Mouse (Mus musculus) MEL (cell line): ENCODE results near the gene Hnrnpl. TPM values are rescaled to one million over a fixed set of nuclear protein-coding genes. Genes with fewer than 3 reads are reported as not detected.

Experiments
- DNase-seq: peaks from one replicate; pipeline ENCODE4 v3.0.0; 2011; ENCODE audit warnings: low read depth, low spot score
- H3K27ac ChIP-seq: 2 replicates; pipeline ENCODE4 v1.5.1; 2012; ENCODE audit warnings: low read depth, mild to moderate bottlenecking, control low read depth, low read length, moderate library complexity; ENCODE audit not compliant: control insufficient read depth
- H3K27me3 ChIP-seq, 2 experiments: fragments of 150-350 bp in 1 of 2; sonication (generic) in 1 of 2; 2 replicates each; pipeline ENCODE4 v1.6.1; 2012; ENCODE audit warnings: low read length in 2 of 2, mild to moderate bottlenecking in 2 of 2, improper control_type of control experiment in 1 of 2, moderate library complexity in 1 of 2; ENCODE audit not compliant: insufficient read depth in 2 of 2, control insufficient read depth in 1 of 2
- H3K36me3 ChIP-seq, 2 experiments: 2 replicates each; pipeline ENCODE4 v1.6.1; 2012 to 2014; ENCODE audit warnings: low read length in 2 of 2, improper control_type of control experiment in 1 of 2, inconsistent platforms in 1 of 2, mild to moderate bottlenecking in 1 of 2; ENCODE audit not compliant: insufficient read depth in 2 of 2, control insufficient read depth in 1 of 2
- H3K4me1 ChIP-seq, 2 experiments: fragments of 150-350 bp in 1 of 2; sonication (generic) in 1 of 2; 2 replicates each; pipeline ENCODE4 v1.6.1; 2012; ENCODE audit warnings: low read length in 2 of 2, improper control_type of control experiment in 1 of 2, mild to moderate bottlenecking in 1 of 2; ENCODE audit not compliant: insufficient read depth in 2 of 2, control insufficient read depth in 1 of 2
- H3K4me3 ChIP-seq, 2 experiments: fragments of 150-350 bp in 1 of 2; sonication (generic) in 1 of 2; 2 replicates each; pipeline ENCODE4 v1.5.1; 2012; ENCODE audit warnings: low read depth in 2 of 2, low read length in 2 of 2, mild to moderate bottlenecking in 2 of 2, moderate library complexity in 2 of 2, control low read depth in 1 of 2, improper control_type of control experiment in 1 of 2; ENCODE audit not compliant: control insufficient read depth in 1 of 2, insufficient read depth in 1 of 2
- H3K79me2 ChIP-seq: 2 replicates; pipeline ENCODE4 v1.6.1; 2012; ENCODE audit warnings: mild to moderate bottlenecking, low read length, moderate library complexity; ENCODE audit not compliant: control insufficient read depth, poor library complexity, insufficient read depth
- H3K9ac ChIP-seq: 2 replicates; pipeline ENCODE4 v1.6.1; 2012; ENCODE audit warnings: low read depth, mild to moderate bottlenecking, control low read depth, low read length, moderate library complexity; ENCODE audit not compliant: control insufficient read depth, poor library complexity, severe bottlenecking
- H3K9me3 ChIP-seq: fragments of 150-350 bp; sonication (generic); replicated peaks from 2 replicates; pipeline ENCODE4 v1.6.1; 2012; ENCODE audit warnings: mild to moderate bottlenecking, low read length, improper control_type of control experiment, moderate library complexity; ENCODE audit not compliant: insufficient read depth
- GABPA ChIP-seq: IDR thresholded peaks from 2 replicates; pipeline ENCODE4 v1.6.1; 2012; ENCODE audit warnings: low read depth, mild to moderate bottlenecking, inconsistent platforms, low read length, improper control_type of control experiment, moderate library complexity
- MAZ ChIP-seq: IDR thresholded peaks from 2 replicates; pipeline ENCODE4 v1.6.1; 2012; ENCODE audit warnings: low read depth, mild to moderate bottlenecking, inconsistent platforms, low read length, improper control_type of control experiment
- MXI1 ChIP-seq: IDR thresholded peaks from 2 replicates; pipeline ENCODE4 v1.6.1; 2011; ENCODE audit warnings: mild to moderate bottlenecking, low read depth, low read length, improper control_type of control experiment
- MYC ChIP-seq: IDR thresholded peaks from 2 replicates; pipeline ENCODE4 v1.6.1; 2011; ENCODE audit warnings: low read depth, mild to moderate bottlenecking, low read length, improper control_type of control experiment, moderate library complexity
- POLR2AphosphoS5 ChIP-seq: IDR thresholded peaks from 2 replicates; pipeline ENCODE4 v1.6.1; 2012; ENCODE audit warnings: low read depth, borderline replicate concordance, mild to moderate bottlenecking, inconsistent platforms, low read length, moderate library complexity, mixed read lengths
- RAD21 ChIP-seq: IDR thresholded peaks from 2 replicates; pipeline ENCODE4 v1.6.1; 2011; ENCODE audit warnings: mild to moderate bottlenecking, low read depth, low read length, improper control_type of control experiment
- RCOR1 ChIP-seq: IDR thresholded peaks from 2 replicates; pipeline ENCODE4 v1.6.1; 2012; ENCODE audit warnings: low read depth, mild to moderate bottlenecking, inconsistent platforms, low read length, improper control_type of control experiment
- TAL1 ChIP-seq: IDR thresholded peaks from 2 replicates; pipeline ENCODE4 v1.6.1; 2012; ENCODE audit warnings: mild to moderate bottlenecking, inconsistent platforms, low read length, moderate library complexity, mixed read lengths
- TBP ChIP-seq: IDR thresholded peaks from 2 replicates; pipeline ENCODE4 v1.8.0; 2011; ENCODE audit warnings: low read depth, low read length, improper control_type of control experiment
- TCF12 ChIP-seq: IDR thresholded peaks from 2 replicates; pipeline ENCODE4 v1.6.1; 2014; ENCODE audit warnings: low read depth, mild to moderate bottlenecking, inconsistent platforms, low read length, improper control_type of control experiment, moderate library complexity
- USF1 ChIP-seq: IDR thresholded peaks from 2 replicates; pipeline ENCODE4 v1.6.1; 2014; ENCODE audit warnings: low read depth, mild to moderate bottlenecking, inconsistent platforms, low read length, improper control_type of control experiment, moderate library complexity
- USF2 ChIP-seq, 2 experiments: IDR thresholded peaks; 2 replicates each; pipeline ENCODE4 v1.6.1; 2011 to 2012; ENCODE audit warnings: improper control_type of control experiment in 2 of 2, low read length in 2 of 2, borderline replicate concordance in 1 of 2, inconsistent platforms in 1 of 2, low read depth in 1 of 2, mild to moderate bottlenecking in 1 of 2; ENCODE audit not compliant: insufficient read depth in 1 of 2
- ZNF384 ChIP-seq: IDR thresholded peaks from 2 replicates; pipeline ENCODE4 v1.6.1; 2012; ENCODE audit warnings: low read depth, mild to moderate bottlenecking, inconsistent platforms, low read length, improper control_type of control experiment
- polyA plus RNA-seq, 2 experiments: library from polyadenylated mRNA; stranded (reverse) in 1 of 2; unstranded in 1 of 2; fragments of >175 nt in 1 of 2; fragments of >200 nt in 1 of 2; gene quantifications; 2 replicates each; pipeline versions ENCODE4 v1.2.1 to v1.2.4; 2012; ENCODE audit warnings: low replicate concordance in 2 of 2, low read depth in 1 of 2; ENCODE audit not compliant: insufficient read length in 2 of 2, insufficient read depth in 1 of 2, missing spikeins in 1 of 2
- total RNA-seq: library from RNA; depleted of rRNA; stranded (reverse); fragments of 300-350 nt; gene quantifications from 2 replicates; pipeline ENCODE4 v1.2.3, GENCODE M21; 2012

The Hnrnpl gene
- total and polyA plus RNA-seq, 3 experiments: 246 to 1,095 (median 684) TPM

DNA sequence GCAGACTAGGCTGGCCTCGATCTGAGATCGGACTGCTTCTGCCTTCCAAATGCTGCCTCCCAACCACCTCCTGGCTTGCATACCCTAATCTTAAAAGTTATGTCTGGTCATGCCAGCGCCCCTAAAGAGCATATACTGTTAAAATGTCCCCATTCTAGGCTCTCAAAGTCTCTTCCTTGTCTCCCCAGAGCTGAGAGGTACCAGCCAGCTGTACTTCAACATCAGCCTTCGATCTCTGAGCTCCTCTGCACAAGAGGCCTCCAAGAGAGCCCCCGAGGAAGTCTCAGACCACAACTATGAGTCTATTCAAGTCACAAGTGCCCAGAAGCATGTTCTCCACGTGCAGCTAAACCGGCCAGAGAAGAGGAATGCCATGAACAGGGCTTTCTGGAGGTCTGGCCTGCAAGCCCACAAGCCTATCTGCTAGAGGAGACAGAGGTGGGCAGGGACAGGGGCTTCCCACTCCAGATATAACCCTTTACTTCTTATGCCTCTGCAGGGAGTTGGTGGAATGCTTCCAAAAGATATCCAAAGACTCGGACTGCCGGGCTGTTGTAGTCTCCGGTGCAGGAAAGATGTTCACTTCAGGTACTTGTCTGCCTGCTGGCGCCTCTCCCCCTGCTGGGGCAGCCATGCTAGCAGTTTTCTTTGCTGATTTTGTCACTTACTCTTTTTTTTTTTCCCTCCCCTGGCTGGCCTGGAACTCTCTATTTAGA lies 17.5 kb downstream of the Hnrnpl start (continued):
- no peak for TF ChIP-seq USF2 (IDR thresholded peaks at IDR 0.05; ENCODE audit: borderline replicate concordance in 1 of 2, insufficient read depth in 1 of 2, low read depth in 1 of 2, low read length in 2 of 2)
- TF ChIP-seq TAL1: no peak
- 0 out of 2 replicates have a peak, but pooled peaks have one; percentile 32 for TF ChIP-seq MAZ
- no peak for TF ChIP-seq RCOR1
- no peak for TF ChIP-seq RAD21
- TF ChIP-seq ZNF384: peak; percentile 77
- TF ChIP-seq TCF12: no peak
- no peak for TF ChIP-seq TBP
- no peak for TF ChIP-seq POLR2AphosphoS5
- TF ChIP-seq GABPA: no peak
- TF ChIP-seq, all 39 proteins: peak for 11

DNA sequence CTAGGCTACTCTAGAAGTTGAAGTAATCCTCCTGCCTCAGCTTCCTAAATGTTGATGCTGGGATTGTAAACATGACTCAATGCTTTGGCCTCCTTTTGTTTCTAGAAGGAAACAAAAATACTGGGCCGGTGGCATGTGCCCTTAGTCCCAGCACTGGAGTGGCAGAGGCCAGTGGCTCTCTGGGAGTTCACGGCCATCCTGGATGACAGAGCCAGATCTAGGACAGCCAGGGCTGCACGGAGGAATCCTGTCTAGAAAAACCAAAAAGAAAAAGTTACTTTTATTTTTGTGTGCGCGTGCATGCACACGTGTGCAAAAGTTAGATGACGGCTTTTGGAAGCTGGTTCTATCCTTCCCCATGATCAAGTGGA lies 18.0 kb downstream of the Hnrnpl start:
- TF ChIP-seq MXI1 (0 out of 2 replicates have a peak, but pooled peaks have one; percentile 2), RAD21 (no peak)
- peaks cover 6 to 37% of the 10 kb centered on the region in 2 experiments for H3K4me1 ChIP-seq
- DNase-seq: no peak
- no peaks in the 10 kb centered on the region for H3K9me3 ChIP-seq
- H3K27me3 ChIP-seq: no peaks in the 10 kb centered on the region
- peaks cover 4% of the 10 kb centered on the region for H3K79me2 ChIP-seq
- H3K9ac ChIP-seq: peak overlapping the region; percentile 97
- no peak overlapping the region for H3K4me3 ChIP-seq
- H3K36me3 ChIP-seq: peaks cover 11 to 43% of the 10 kb centered on the region in 2 experiments; a peak in 3 of 4 replicates
- no peak overlapping the region for H3K27ac ChIP-seq

DNA sequence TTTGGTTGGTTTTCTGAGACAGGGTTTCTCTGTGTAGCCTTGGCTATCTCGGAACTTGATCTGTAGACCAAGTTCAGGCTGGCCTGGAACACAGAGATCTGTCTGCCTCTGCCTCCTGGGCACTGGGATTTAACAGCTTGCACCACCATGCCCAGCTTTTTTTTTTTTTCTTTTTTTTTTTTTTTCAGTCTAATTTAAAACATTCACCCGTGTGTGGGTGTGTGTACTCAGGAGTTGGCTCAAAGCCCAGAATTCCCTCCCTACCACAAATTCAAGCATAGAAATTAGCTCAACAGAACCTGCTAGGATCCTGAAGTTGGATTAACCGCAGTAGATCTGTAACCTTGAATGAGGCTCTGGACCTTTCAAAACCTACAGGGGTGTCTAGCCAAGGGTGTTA lies 19.0 kb downstream of the Hnrnpl start:
- Histone ChIP-seq H3K4me1 (peaks cover 8 to 39% of the 10 kb centered on the region in 2 experiments), H3K79me2 (peaks cover 4% of the 10 kb centered on the region), H3K4me3 (no peak overlapping the region), H3K36me3 (peaks cover 4 to 42% of the 10 kb centered on the region in 2 experiments; a peak in 3 of 4 replicates), H3K9me3 (no peaks in the 10 kb centered on the region), H3K9ac (no peak overlapping the region), H3K27ac (no peak overlapping the region), H3K27me3 (no peaks in the 10 kb centered on the region)
- DNase-seq: peak; percentile 29
- 0 out of 2 replicates have a peak, but pooled peaks have one; percentile 24 for TF ChIP-seq MYC
- TF ChIP-seq USF1: no peak
- peak; percentile 88 for TF ChIP-seq ZNF384
